Mouse (Mus musculus) CH12.LX (cell line): Measurements from ENCODE around the gene Zbtb41. TPM values are rescaled to one million over a fixed set of nuclear protein-coding genes. Genes with fewer than 3 reads are reported as not detected.

ENCODE experiments used
- DNase-seq: peaks from one replicate; pipeline ENCODE4 v3.0.0-alpha.2; 2013; ENCODE audit errors: extremely low read depth
- H3K27ac ChIP-seq: 2 replicates; pipeline ENCODE4 v1.5.1; 2012; ENCODE audit warnings: low read depth, mild to moderate bottlenecking, control low read depth, moderate library complexity; ENCODE audit not compliant: insufficient read depth
- H3K27me3 ChIP-seq: replicated peaks from 2 replicates; pipeline ENCODE3; 2012; ENCODE audit warnings: inconsistent platforms
- H3K36me3 ChIP-seq, 2 experiments: replicated peaks in 1 of 2; 2 replicates each; pipeline versions ENCODE3 to v1.6.1; 2012; ENCODE audit warnings: inconsistent platforms in 1 of 2, low read length in 1 of 2, mild to moderate bottlenecking in 1 of 2, mixed read lengths in 1 of 2, moderate library complexity in 1 of 2; ENCODE audit not compliant: control insufficient read depth in 1 of 2, insufficient read depth in 1 of 2
- H3K4me1 ChIP-seq, 2 experiments: 2 replicates each; pipeline ENCODE4 v1.6.1; 2012; ENCODE audit warnings: inconsistent platforms in 1 of 2, moderate library complexity in 1 of 2; ENCODE audit not compliant: insufficient read depth in 2 of 2, control insufficient read depth in 1 of 2
- H3K4me2 ChIP-seq: 2 replicates; pipeline ENCODE4 v1.6.1; 2012; ENCODE audit warnings: low read depth, mild to moderate bottlenecking, control low read depth; ENCODE audit not compliant: poor library complexity, insufficient read depth, severe bottlenecking
- H3K4me3 ChIP-seq, 3 experiments: fragments of 150-350 bp in 1 of 3; sonication (generic) in 1 of 3; replicated peaks in 1 of 3; 2 replicates each; pipeline versions ENCODE3 to v1.5.1; 2011 to 2012; ENCODE audit warnings: low read depth in 2 of 3, low read length in 2 of 3, mild to moderate bottlenecking in 2 of 3, moderate library complexity in 2 of 3, control low read depth in 1 of 3, improper control_type of control experiment in 1 of 3, inconsistent platforms in 1 of 3, mixed read lengths in 1 of 3; ENCODE audit not compliant: poor library complexity in 1 of 3
- H3K79me2 ChIP-seq: replicated peaks from 2 replicates; pipeline ENCODE4 v1.6.1; 2012; ENCODE audit warnings: mild to moderate bottlenecking, moderate library complexity; ENCODE audit not compliant: control insufficient read depth, poor library complexity, insufficient read depth, severe bottlenecking; ENCODE audit errors: extremely low read depth
- H3K9ac ChIP-seq: 2 replicates; pipeline ENCODE4 v1.6.1; 2012; ENCODE audit warnings: low read depth, mild to moderate bottlenecking, control low read depth, moderate library complexity; ENCODE audit not compliant: insufficient read depth
- H3K9me3 ChIP-seq: replicated peaks from 2 replicates; pipeline ENCODE3; 2012; ENCODE audit warnings: low read length, inconsistent platforms, mixed read lengths
- BHLHE40 ChIP-seq: IDR thresholded peaks from 2 replicates; pipeline ENCODE4 v1.6.1; 2011; ENCODE audit warnings: mild to moderate bottlenecking, low read depth, low read length, improper control_type of control experiment
- CHD1 ChIP-seq: IDR thresholded peaks from 2 replicates; pipeline ENCODE4 v1.6.1; 2012; ENCODE audit warnings: low read depth, low read length, improper control_type of control experiment, inconsistent platforms
- CHD2 ChIP-seq: IDR thresholded peaks from 2 replicates; pipeline ENCODE4 v1.6.1; 2011; ENCODE audit warnings: low read length, improper control_type of control experiment
- CTCF ChIP-seq, 2 experiments: IDR thresholded peaks in 1 of 2; conservative IDR thresholded peaks in 1 of 2; 2 replicates each; pipeline ENCODE4 v1.5.1; 2011 to 2012; ENCODE audit warnings: low read depth in 2 of 2, low read length in 2 of 2, improper control_type of control experiment in 1 of 2, inconsistent platforms in 1 of 2, mild to moderate bottlenecking in 1 of 2, moderate library complexity in 1 of 2
- E2F4 ChIP-seq: IDR thresholded peaks from 2 replicates; pipeline ENCODE4 v1.6.1; 2011; ENCODE audit warnings: low read depth, low read length, improper control_type of control experiment; ENCODE audit not compliant: insufficient replicate concordance
- ETS1 ChIP-seq: conservative IDR thresholded peaks from 2 replicates; pipeline ENCODE4 v1.6.1; 2012; ENCODE audit warnings: low read depth, mild to moderate bottlenecking, inconsistent platforms, low read length, improper control_type of control experiment, moderate library complexity
- GABPA ChIP-seq: IDR thresholded peaks from 2 replicates; pipeline ENCODE4 v1.6.1; 2012; ENCODE audit warnings: low read depth, low read length, improper control_type of control experiment, inconsistent platforms; ENCODE audit not compliant: insufficient replicate concordance
- IRF4 ChIP-seq: IDR thresholded peaks from 2 replicates; pipeline ENCODE4 v1.6.1; 2014; ENCODE audit warnings: low read depth, mild to moderate bottlenecking, inconsistent platforms, low read length, improper control_type of control experiment
- JUN ChIP-seq: IDR thresholded peaks from 2 replicates; pipeline ENCODE4 v1.6.1; 2011; ENCODE audit warnings: low read depth, mild to moderate bottlenecking, low read length, improper control_type of control experiment, moderate library complexity; ENCODE audit not compliant: insufficient read depth
- JUND ChIP-seq: conservative IDR thresholded peaks from 2 replicates; pipeline ENCODE4 v1.6.1; 2011; ENCODE audit warnings: low read depth, low read length, improper control_type of control experiment
- KAT2A ChIP-seq: IDR thresholded peaks from 2 replicates; pipeline ENCODE4 v1.6.1; 2012; ENCODE audit warnings: low read length, improper control_type of control experiment, inconsistent platforms; ENCODE audit not compliant: insufficient replicate concordance
- MAFK ChIP-seq: IDR thresholded peaks from 2 replicates; pipeline ENCODE4 v1.6.1; 2011; ENCODE audit warnings: low read length, improper control_type of control experiment; ENCODE audit not compliant: insufficient replicate concordance
- MAZ ChIP-seq: IDR thresholded peaks from 2 replicates; pipeline ENCODE4 v1.6.1; 2012; ENCODE audit warnings: low read depth, mild to moderate bottlenecking, inconsistent platforms, low read length, improper control_type of control experiment, moderate library complexity
- NRF1 ChIP-seq: IDR thresholded peaks from 2 replicates; pipeline ENCODE4 v1.6.1; 2014; ENCODE audit warnings: low read depth, mild to moderate bottlenecking, inconsistent platforms, low read length, improper control_type of control experiment, moderate library complexity
- PAX5 ChIP-seq: IDR thresholded peaks from 2 replicates; pipeline ENCODE4 v1.6.1; 2012; ENCODE audit warnings: low read length, inconsistent platforms, mixed read lengths
- POLR2A ChIP-seq: IDR thresholded peaks from 2 replicates; pipeline ENCODE4 v1.6.1; 2011; ENCODE audit warnings: low read depth, mild to moderate bottlenecking, improper control_type of control experiment, low read length
- POLR2AphosphoS2 ChIP-seq: IDR thresholded peaks from 2 replicates; pipeline ENCODE4 v1.6.1; 2011; ENCODE audit warnings: low read depth, low read length, improper control_type of control experiment
- RAD21 ChIP-seq: IDR thresholded peaks from 2 replicates; pipeline ENCODE4 v1.6.1; 2011; ENCODE audit warnings: low read depth, mild to moderate bottlenecking, low read length, improper control_type of control experiment, moderate library complexity
- SIN3A ChIP-seq: IDR thresholded peaks from 2 replicates; pipeline ENCODE4 v1.6.1; 2012; ENCODE audit warnings: low read length, improper control_type of control experiment, inconsistent platforms
- TBP ChIP-seq: conservative IDR thresholded peaks from 2 replicates; pipeline ENCODE4 v1.6.1; 2011; ENCODE audit warnings: low read depth, low read length, improper control_type of control experiment
- TCF12 ChIP-seq: IDR thresholded peaks from 2 replicates; pipeline ENCODE4 v1.6.1; 2014; ENCODE audit warnings: low read depth, mild to moderate bottlenecking, inconsistent platforms, low read length, improper control_type of control experiment
- UBTF ChIP-seq: IDR thresholded peaks from 2 replicates; pipeline ENCODE4 v1.6.1; 2012; ENCODE audit warnings: low read depth, mild to moderate bottlenecking, inconsistent platforms, low read length, improper control_type of control experiment, moderate library complexity
- ZKSCAN1 ChIP-seq: IDR thresholded peaks from 2 replicates; pipeline ENCODE4 v1.6.1; 2012; ENCODE audit warnings: low read depth, inconsistent platforms, low read length, improper control_type of control experiment, borderline replicate concordance
- ZMIZ1 ChIP-seq: IDR thresholded peaks from 2 replicates; pipeline ENCODE4 v1.6.1; 2012; ENCODE audit warnings: low read depth, mild to moderate bottlenecking, inconsistent platforms, low read length, improper control_type of control experiment
- ZNF384 ChIP-seq: IDR thresholded peaks from 2 replicates; pipeline ENCODE4 v1.6.1; 2012; ENCODE audit warnings: low read depth, low read length, improper control_type of control experiment, inconsistent platforms
- dilution Hi-C: fragments of 300-500 bp; cut with MboI; formaldehyde crosslinking; loops from 2 replicates; pipeline ENCODE4 v1.14.3; 2020; ENCODE audit warnings: low sequenced_read_pairs; ENCODE audit not compliant: extremely low pct_unique_long_range_greater_than_20kb, extremely low pct_ligation_motif_present
- in situ Hi-C: fragments of 300-500 bp; cut with MboI; formaldehyde crosslinking; loops from 3 replicates; pipeline ENCODE4 v1.14.3; 2019; ENCODE audit warnings: low sequenced_read_pairs, low pct_ligation_motif_present, low pct_unique_long_range_greater_than_20kb, mixed read lengths
- polyA plus RNA-seq: library from polyadenylated mRNA; unstranded; fragments of >175 nt; gene quantifications from 2 replicates; pipeline ENCODE4 v1.2.1, GENCODE M21; 2012; ENCODE audit warnings: low read depth; ENCODE audit not compliant: insufficient read length
- total RNA-seq, 2 experiments: library from RNA; depleted of rRNA; stranded (reverse); fragments of 300-350 nt in 1 of 2; fragments of >200 nt in 1 of 2; gene quantifications; 2 replicates each; pipeline ENCODE4 v1.2.3; 2012 to 2014

Gene Zbtb41
- total and polyA plus RNA-seq, 3 experiments = 4.8 to 7.3 (median 7.0) TPM

DNA sequence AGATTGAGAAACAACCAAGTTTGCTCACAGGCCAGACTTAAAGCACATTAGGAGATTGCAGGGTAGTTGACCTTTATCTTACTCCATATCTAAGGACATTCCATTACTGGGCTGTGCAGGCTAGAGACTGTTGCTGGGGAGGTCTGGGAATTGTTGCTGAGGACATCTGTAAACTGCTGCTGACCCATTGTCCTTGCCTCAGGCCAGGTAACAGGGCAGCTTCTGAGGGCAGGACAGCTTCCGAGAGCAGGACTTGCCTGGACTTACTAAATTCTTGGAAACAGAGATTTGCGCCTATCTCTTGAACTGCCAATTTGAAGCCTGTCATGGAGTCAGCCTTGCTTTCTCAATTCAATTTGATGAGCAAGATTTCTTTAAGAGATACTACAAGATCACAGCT is 73.3 kb downstream of the Zbtb41 start:
- Histone ChIP-seq H3K9me3 (no peaks in the 10 kb centered on the region), H3K4me2 (no peak overlapping the region), H3K4me3 (no peak overlapping the region), H3K4me1 (no peaks in the 10 kb centered on the region), H3K36me3 (peaks cover 22 to 55% of the 10 kb centered on the region in 2 experiments), H3K79me2 (no peaks in the 10 kb centered on the region), H3K9ac (no peak overlapping the region), H3K27ac (no peak overlapping the region), H3K27me3 (no peaks in the 10 kb centered on the region)
- TF ChIP-seq CHD2 (no peak), RAD21 (no peak), SIN3A (no peak), IRF4 (no peak), ZMIZ1 (no peak), CHD1 (no peak), JUN (no peak), GABPA (no peak), MAFK (no peak), ZNF384 (no peak), ETS1 (no peak)
- dilution Hi-C loops = no loop called here
- in situ Hi-C loops = no loop called here
- DNase-seq = no peak

GRCm38 (mm10) chr1:139496212-139496611 is 74.1 kb downstream of the Zbtb41 start:
- H3K4me1 ChIP-seq = no peaks in the 10 kb centered on the region
- TF ChIP-seq ZNF384 (no peak), POLR2A (no peak), E2F4 (no peak)
- TF ChIP-seq, all 38 proteins: peak for 0
- dilution Hi-C loops (no loop called here), in situ Hi-C loops (no loop called here)
- Histone ChIP-seq H3K4me2 (no peak overlapping the region), H3K9ac (no peak overlapping the region), H3K27me3 (no peaks in the 10 kb centered on the region), H3K36me3 (peaks cover 18 to 48% of the 10 kb centered on the region in 2 experiments), H3K79me2 (no peaks in the 10 kb centered on the region), H3K4me3 (no peak overlapping the region), H3K9me3 (no peaks in the 10 kb centered on the region), H3K27ac (no peak overlapping the region)
- no peak for DNase-seq

DNA sequence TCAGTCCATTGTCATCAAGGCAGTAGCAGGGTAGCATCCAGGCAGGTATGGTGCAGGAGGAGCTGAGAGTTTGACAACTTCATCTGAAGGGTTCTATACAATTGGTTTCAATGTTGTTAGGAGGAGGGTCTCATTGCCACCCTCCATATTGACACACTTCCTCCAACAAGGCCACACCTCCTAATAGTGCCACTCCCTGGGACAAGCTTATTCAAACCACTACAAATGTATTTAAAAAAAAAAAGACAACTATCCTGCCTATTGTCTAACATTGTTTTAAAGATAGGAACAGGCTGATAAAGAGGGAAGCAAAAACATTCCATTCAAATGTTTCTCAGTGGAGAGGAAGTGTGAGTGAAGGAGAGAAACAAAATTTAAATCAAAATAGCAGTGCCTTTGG is 77.7 kb downstream of the Zbtb41 start:
- Histone ChIP-seq H3K9ac (no peak overlapping the region), H3K9me3 (no peaks in the 10 kb centered on the region), H3K4me2 (no peak overlapping the region), H3K4me1 (no peaks in the 10 kb centered on the region), H3K4me3 (no peak overlapping the region), H3K79me2 (no peaks in the 10 kb centered on the region), H3K36me3 (peaks cover under 1 to 17% of the 10 kb centered on the region in 2 experiments), H3K27me3 (no peaks in the 10 kb centered on the region)
- dilution Hi-C loops (no loop called here), in situ Hi-C loops (no loop called here)
- DNase-seq = no peak
- no peak for TF ChIP-seq UBTF
- TF ChIP-seq PAX5 = no peak
- TF ChIP-seq ZNF384 = no peak
- TF ChIP-seq SIN3A = no peak
- no peak for TF ChIP-seq CHD1
- no peak for TF ChIP-seq BHLHE40
- no peak for TF ChIP-seq CTCF (conservative IDR thresholded peaks at IDR 0.05 in 1 of 2, IDR thresholded peaks at IDR 0.05 in 1 of 2; ENCODE audit: low read depth in 2 of 2, low read length in 2 of 2)
- TF ChIP-seq ZMIZ1 = no peak
- no peak for TF ChIP-seq POLR2AphosphoS2
- TF ChIP-seq ZKSCAN1 = no peak
- TF ChIP-seq CHD2 = no peak
- no peak for TF ChIP-seq JUND
- TF ChIP-seq IRF4 = no peak
- no peak for TF ChIP-seq TBP
- no peak for TF ChIP-seq NRF1
- no peak for TF ChIP-seq KAT2A
- no peak for TF ChIP-seq MAZ
- no peak for TF ChIP-seq TCF12
- TF ChIP-seq, all 38 proteins: peak for 0
- no peak overlapping the region for H3K27ac ChIP-seq
